ENCODE assay signal across 9 mouse cellular contexts in genomic region chr17:47008506-47008905, GRCm38 (mm10). TPM values are rescaled to one million over a fixed set of nuclear protein-coding genes. Genes with fewer than 3 reads are reported as not detected.
DNase-seq lines count a peak whose midpoint lies in the region; ATAC-seq and TF ChIP-seq lines count a peak whose summit lies in the region.
"Had no signal": no experiment of that assay in that cellular context is flagged by ENCODE, and none has a peak within 500 bp of the region (broad histone marks: within the 10 kb centered on the region; RNA-seq: fewer than 3 reads in every experiment).

No protein-coding gene starts in this region.

- H3K27me3 ChIP-seq in CH12.LX (replicated peaks) = no peaks in the 10 kb centered on the region
- H3K27me3 ChIP-seq in hindbrain, embryonic 10.5 days (ENCODE audit: insufficient read depth, poor library complexity, severe bottlenecking) = no peaks in the 10 kb centered on the region
- no peaks in the 10 kb centered on the region for H3K27me3 ChIP-seq in liver, postnatal 0 days (ENCODE audit: insufficient read depth, low read length)

- peak overlapping the region; percentile 88 for H3K9ac ChIP-seq in CH12.LX (ENCODE audit: insufficient read depth, low read depth)
- peak overlapping the region; percentile 93 for H3K9ac ChIP-seq in liver, postnatal 0 days (replicated peaks)

- intact Hi-C loops in heart, postnatal 14 days (cut with DNase I) = no loop called here

- no peak overlapping the region for H3K27ac ChIP-seq in CH12.LX (ENCODE audit: insufficient read depth, low read depth)
- no peak overlapping the region for H3K27ac ChIP-seq in hindbrain, embryonic 10.5 days
- peak overlapping the region; percentile 97 for H3K27ac ChIP-seq in liver, postnatal 0 days (ENCODE audit: low read depth)

- H3K79me2 ChIP-seq in CH12.LX (replicated peaks; ENCODE audit: control insufficient read depth, extremely low read depth, insufficient read depth, poor library complexity, severe bottlenecking) = peaks cover 62% of the 10 kb centered on the region

- peaks cover 16 to 41% of the 10 kb centered on the region in 2 experiments; a peak in 3 of 4 replicates for H3K4me1 ChIP-seq in CH12.LX (ENCODE audit: control insufficient read depth in 1 of 2, insufficient read depth in 2 of 2)
- H3K4me1 ChIP-seq in hindbrain, embryonic 10.5 days (replicated peaks) = peaks cover 24% of the 10 kb centered on the region
- peaks cover 24% of the 10 kb centered on the region for H3K4me1 ChIP-seq in liver, postnatal 0 days (ENCODE audit: insufficient read depth)

- in situ Hi-C loops in CH12.LX (cut with MboI; ENCODE audit: low pct_ligation_motif_present, low pct_unique_long_range_greater_than_20kb, low sequenced_read_pairs) = no loop called here

- peak overlapping the region; percentile 93 to 97 (median 94) for H3K4me3 ChIP-seq in CH12.LX (replicated peaks in 1 of 3; ENCODE audit: low read depth in 2 of 3, low read length in 2 of 3, poor library complexity in 1 of 3)
- H3K4me3 ChIP-seq in hindbrain, embryonic 10.5 days = peak overlapping the region; percentile 74
- H3K4me3 ChIP-seq in liver, postnatal 0 days (ENCODE audit: low read depth, low read length) = peak overlapping the region; percentile 85

- H3K36me3 ChIP-seq in CH12.LX (replicated peaks in 1 of 2; ENCODE audit: control insufficient read depth in 1 of 2, insufficient read depth in 1 of 2, low read length in 1 of 2) = peaks cover 25 to 31% of the 10 kb centered on the region in 2 experiments
- peaks cover 20% of the 10 kb centered on the region for H3K36me3 ChIP-seq in hindbrain, embryonic 10.5 days
- peaks cover 7% of the 10 kb centered on the region for H3K36me3 ChIP-seq in liver, postnatal 0 days (replicated peaks; ENCODE audit: insufficient read depth, low read length)

- DNase-seq in heart, adult 11 months = peak; percentile 63
- DNase-seq in heart, postnatal 14 days = no peak
- peak; percentile 25 for DNase-seq in CH12.LX (ENCODE audit: extremely low read depth)
- no peak for DNase-seq in hindbrain, embryonic 10.5 days (ENCODE audit: low spot score)
- no peak for DNase-seq in liver, postnatal 0 days
- DNase-seq in right cerebral cortex, postnatal 36 days (ENCODE audit: low spot score in 2 of 2) = no peak
- DNase-seq in right cerebral cortex, postnatal 10 days (ENCODE audit: low spot score in 2 of 2) = no peak
- DNase-seq in ovary, postnatal 10 days (ENCODE audit: low spot score) = no peak
- DNase-seq: gastrocnemius, postnatal 36 days had no signal

- ATAC-seq in liver, postnatal 0 days = no peak

- WGBS in hindbrain, embryonic 10.5 days = 67% methylated on average over 8 of the region's 8 CpGs
- 49% methylated on average over 8 of the region's 8 CpGs for WGBS in liver, postnatal 0 days (ENCODE audit: insufficient replicate concordance)

- TF ChIP-seq RAD21 in CH12.LX (IDR thresholded peaks at IDR 0.05; ENCODE audit: low read depth, low read length) = no peak

- no peak; the same call in 1 of the 2 replicates for TF ChIP-seq EP300 in CH12.LX (IDR thresholded peaks at IDR 0.05; ENCODE audit: low read length)
- TF ChIP-seq EP300 in liver, postnatal 0 days (IDR thresholded peaks at IDR 0.05; ENCODE audit: low read depth) = no peak

- dilution Hi-C loops in CH12.LX (cut with MboI; ENCODE audit: extremely low pct_ligation_motif_present, extremely low pct_unique_long_range_greater_than_20kb, low sequenced_read_pairs) = no loop called here

- TF ChIP-seq POLR2A in CH12.LX (IDR thresholded peaks at IDR 0.05; ENCODE audit: low read depth, low read length) = no peak

- TF ChIP-seq CTCF in CH12.LX (conservative IDR thresholded peaks at IDR 0.05 in 1 of 2, IDR thresholded peaks at IDR 0.05 in 1 of 2; ENCODE audit: low read depth in 2 of 2, low read length in 2 of 2) = no peak
- no peak for TF ChIP-seq CTCF in liver, postnatal 0 days (IDR thresholded peaks at IDR 0.05; ENCODE audit: low read depth)

- no peaks in the 10 kb centered on the region for H3K9me3 ChIP-seq in CH12.LX (replicated peaks; ENCODE audit: low read length)
- no peaks in the 10 kb centered on the region for H3K9me3 ChIP-seq in hindbrain, embryonic 10.5 days
- no peaks in the 10 kb centered on the region for H3K9me3 ChIP-seq in liver, postnatal 0 days (ENCODE audit: low read length)

- peak overlapping the region; percentile 97 for H3K4me2 ChIP-seq in CH12.LX (ENCODE audit: insufficient read depth, low read depth, poor library complexity, severe bottlenecking)
- H3K4me2 ChIP-seq in liver, postnatal 0 days (ENCODE audit: low read depth, low read length) = peak overlapping the region; percentile 75

TF ChIP-seq in CH12.LX, 34 proteins besides CTCF, POLR2A, EP300 and RAD21:
- TF ChIP-seq MYC (IDR thresholded peaks at IDR 0.05; ENCODE audit: low read depth, low read length) = no peak
- TF ChIP-seq BHLHE40 (IDR thresholded peaks at IDR 0.05; ENCODE audit: low read depth, low read length) = 0 out of 2 replicates have a peak, but pooled peaks have one; percentile 24
- TF ChIP-seq MAX (IDR thresholded peaks at IDR 0.05; ENCODE audit: low read length) = no peak
- TF ChIP-seq JUN (IDR thresholded peaks at IDR 0.05; ENCODE audit: insufficient read depth, low read depth, low read length) = no peak
- no peak for TF ChIP-seq USF2 (conservative IDR thresholded peaks at IDR 0.05; ENCODE audit: low read depth, low read length)
- no peak for TF ChIP-seq ZC3H11A (IDR thresholded peaks at IDR 0.05; ENCODE audit: low read depth, low read length)
- TF ChIP-seq MEF2A (IDR thresholded peaks at IDR 0.05; ENCODE audit: borderline replicate concordance, low read depth, low read length) = 0 out of 2 replicates have a peak, but pooled peaks have one; percentile 27
- TF ChIP-seq IRF4 (IDR thresholded peaks at IDR 0.05; ENCODE audit: low read depth, low read length) = no peak
- TF ChIP-seq ZNF384 (IDR thresholded peaks at IDR 0.05; ENCODE audit: low read depth, low read length) = peak; percentile 59
- TF ChIP-seq UBTF (IDR thresholded peaks at IDR 0.05; ENCODE audit: low read depth, low read length) = no peak
- TF ChIP-seq ZKSCAN1 (IDR thresholded peaks at IDR 0.05; ENCODE audit: borderline replicate concordance, low read depth, low read length) = no peak
- TF ChIP-seq ZMIZ1 (IDR thresholded peaks at IDR 0.05; ENCODE audit: low read depth, low read length) = no peak
- no peak for TF ChIP-seq USF1 (IDR thresholded peaks at IDR 0.05; ENCODE audit: low read depth, low read length)
- TF ChIP-seq MXI1 (IDR thresholded peaks at IDR 0.05; ENCODE audit: low read depth, low read length) = no peak; the same call in 1 of the 2 replicates
- TF ChIP-seq ETS1 (conservative IDR thresholded peaks at IDR 0.05; ENCODE audit: low read depth, low read length) = peak; percentile 45; the same call in 1 of the 2 replicates
- peak; percentile 47; the same call in 1 of the 2 replicates for TF ChIP-seq SIN3A (IDR thresholded peaks at IDR 0.05; ENCODE audit: low read length)

RNA-seq across cellular contexts. Expression of gene Ubr2, which starts 1.9 kb away (rescaled TPM):
- total RNA-seq in heart, postnatal 14 days (2021) = 10 to 100 TPM; 70.1 to 77.4 TPM
- total RNA-seq in CH12.LX (2012; rRNA removed) (32.2 and 39.6 TPM in 2 replicates), CH12.LX (2014; rRNA removed) (19.5 and 20.4 TPM in 2 replicates)
- polyA plus RNA-seq in CH12.LX (2012; ENCODE audit: insufficient read length, low read depth) = 50.9 and 52.6 TPM in 2 replicates
- polyA plus RNA-seq in hindbrain, embryonic 10.5 days (2016; fragmentation: Nextera tagmentation; extraction: Ambion mirVana) = 16.7 and 17.6 TPM in 2 replicates
- polyA plus RNA-seq in liver, postnatal 0 days (2015; fragmentation: Nextera tagmentation; extraction: Ambion mirVana) = 6.1 and 6.6 TPM in 2 replicates

Comparison
In these comparisons a context has a peak if more than half of its experiments do, and no peak if none do; other contexts are left out.
1. DNase-seq: peak in heart, adult 11 months (single experiment) and CH12.LX (single experiment); none in heart, postnatal 14 days (0 of 2), hindbrain, embryonic 10.5 days (single experiment), liver, postnatal 0 days (single experiment), right cerebral cortex, postnatal 36 days (0 of 2), right cerebral cortex, postnatal 10 days (0 of 2) and ovary, postnatal 10 days (single experiment).
2. Peak in every context shown above with its lines, with median percentiles within 50 percentile points of each other: H3K4me3 ChIP-seq.